Comparison of ENCODE assay signal across 8 mouse cellular contexts in the genomic region with DNA sequence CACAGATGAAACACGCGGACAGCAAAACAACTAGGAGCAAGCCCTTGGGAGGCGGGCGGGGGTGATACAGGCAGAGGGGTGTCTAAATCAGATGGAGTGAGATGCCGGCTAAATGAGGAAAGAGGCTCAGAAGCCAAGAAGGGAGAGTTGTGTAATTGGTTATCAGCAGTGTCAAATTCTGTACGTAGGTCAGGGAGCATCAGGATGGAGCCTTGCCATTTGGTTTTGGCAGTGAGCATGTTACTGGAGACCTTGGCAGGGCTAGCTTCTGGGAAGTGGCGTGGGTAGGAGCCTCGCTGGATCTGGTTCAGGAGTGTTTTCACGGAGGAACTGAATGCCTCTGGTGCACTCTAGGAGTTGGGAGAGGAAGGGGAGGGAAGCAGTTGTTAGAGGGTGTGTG. TPM values are rescaled to one million over a fixed set of nuclear protein-coding genes. Genes with fewer than 3 reads are reported as not detected.
DNase-seq lines count a peak whose midpoint lies in the region; ATAC-seq and TF ChIP-seq lines count a peak whose summit lies in the region.

No protein-coding gene starts in this region.

- WGBS in forebrain, embryonic 13.5 days, result 80% methylated on average over 9 of the region's 9 CpGs
- WGBS in forebrain, embryonic 11.5 days, result 88% methylated on average over 9 of the region's 9 CpGs
- 61% methylated on average over 9 of the region's 9 CpGs for WGBS in lung, embryonic 16.5 days
- 75% methylated on average over 9 of the region's 9 CpGs for WGBS in intestine, postnatal 0 days

- no peak overlapping the region for H3K9ac ChIP-seq in forebrain, embryonic 13.5 days
- H3K9ac ChIP-seq in forebrain, embryonic 11.5 days (ENCODE audit: low read length), result no peak overlapping the region
- no peak overlapping the region for H3K9ac ChIP-seq in lung, embryonic 16.5 days (ENCODE audit: low read length)
- no peak overlapping the region for H3K9ac ChIP-seq in intestine, postnatal 0 days (ENCODE audit: low read depth, low read length)

- DNase-seq in forebrain, embryonic 11.5 days (ENCODE audit: low spot score), result no peak
- peak; percentile 5 to 7 for DNase-seq in spleen, adult 18-20 months
- DNase-seq in spleen, postnatal 10 days (ENCODE audit: low spot score in 2 of 2), result no peak
- DNase-seq in heart, adult 8-10 months (ENCODE audit: low spot score), result peak; percentile 72
- no peak for DNase-seq in embryo, embryonic 9.5 days (ENCODE audit: extremely low spot score)

- H3K36me3 ChIP-seq in forebrain, embryonic 13.5 days (ENCODE audit: poor library complexity, severe bottlenecking), result no peaks in the 10 kb centered on the region
- H3K36me3 ChIP-seq in forebrain, embryonic 11.5 days (ENCODE audit: control insufficient read depth, insufficient read depth, low read length), result no peaks in the 10 kb centered on the region
- no peaks in the 10 kb centered on the region for H3K36me3 ChIP-seq in lung, embryonic 16.5 days (ENCODE audit: control insufficient read depth, insufficient read depth, low read length)
- H3K36me3 ChIP-seq in intestine, postnatal 0 days (ENCODE audit: control insufficient read depth, insufficient read depth), result no peaks in the 10 kb centered on the region

- H3K4me3 ChIP-seq in forebrain, embryonic 13.5 days, result no peak overlapping the region
- no peak overlapping the region for H3K4me3 ChIP-seq in forebrain, embryonic 11.5 days (ENCODE audit: low read depth, low read length)
- H3K4me3 ChIP-seq in lung, embryonic 16.5 days (ENCODE audit: low read length), result no peak overlapping the region
- H3K4me3 ChIP-seq in intestine, postnatal 0 days (ENCODE audit: low read depth, low read length), result no peak overlapping the region

- H3K9me3 ChIP-seq in forebrain, embryonic 13.5 days (replicated peaks), result no peaks in the 10 kb centered on the region
- H3K9me3 ChIP-seq in forebrain, embryonic 11.5 days (ENCODE audit: control insufficient read depth, low read length), result no peaks in the 10 kb centered on the region
- H3K9me3 ChIP-seq in lung, embryonic 16.5 days (ENCODE audit: control insufficient read depth, low read length), result no peaks in the 10 kb centered on the region
- no peaks in the 10 kb centered on the region for H3K9me3 ChIP-seq in intestine, postnatal 0 days (ENCODE audit: control insufficient read depth)

- no peak for TF ChIP-seq CTCF in intestine, postnatal 0 days (IDR thresholded peaks at IDR 0.05; ENCODE audit: low read depth)

- H3K27ac ChIP-seq in forebrain, embryonic 13.5 days, result no peak overlapping the region
- no peak overlapping the region for H3K27ac ChIP-seq in forebrain, embryonic 11.5 days (ENCODE audit: low read depth, low read length)
- no peak overlapping the region for H3K27ac ChIP-seq in lung, embryonic 16.5 days (ENCODE audit: low read length)
- H3K27ac ChIP-seq in intestine, postnatal 0 days (ENCODE audit: low read depth, low read length), result no peak overlapping the region

- no peaks in the 10 kb centered on the region for H3K27me3 ChIP-seq in forebrain, embryonic 13.5 days
- no peaks in the 10 kb centered on the region for H3K27me3 ChIP-seq in forebrain, embryonic 11.5 days (ENCODE audit: control insufficient read depth, insufficient read depth, low read length)
- H3K27me3 ChIP-seq in lung, embryonic 16.5 days (ENCODE audit: control insufficient read depth, insufficient read depth, low read depth, low read length), result no peaks in the 10 kb centered on the region
- no peaks in the 10 kb centered on the region for H3K27me3 ChIP-seq in intestine, postnatal 0 days (replicated peaks; ENCODE audit: control insufficient read depth, insufficient read depth, low read length)

- ATAC-seq in forebrain, embryonic 13.5 days, result peak; percentile 27; the same call in 1 of the 2 replicates
- ATAC-seq in forebrain, embryonic 11.5 days (replicated peaks; ENCODE audit: low FRiP score), result no peak
- peak; percentile 81 for ATAC-seq in lung, embryonic 16.5 days (ENCODE audit: low read depth)
- ATAC-seq in intestine, postnatal 0 days, result no peak

- no peaks in the 10 kb centered on the region for H3K4me1 ChIP-seq in forebrain, embryonic 13.5 days
- H3K4me1 ChIP-seq in forebrain, embryonic 11.5 days (replicated peaks; ENCODE audit: control insufficient read depth, insufficient read depth, low read length), result no peaks in the 10 kb centered on the region
- H3K4me1 ChIP-seq in lung, embryonic 16.5 days (replicated peaks; ENCODE audit: control insufficient read depth, insufficient read depth, low read length), result 0 out of 2 replicates have a peak, but pooled peaks cover 3% of the 10 kb centered on the region
- no peaks in the 10 kb centered on the region for H3K4me1 ChIP-seq in intestine, postnatal 0 days (replicated peaks; ENCODE audit: control insufficient read depth, insufficient read depth, low read length)

- H3K4me2 ChIP-seq in forebrain, embryonic 13.5 days, result no peak overlapping the region
- H3K4me2 ChIP-seq in forebrain, embryonic 11.5 days (ENCODE audit: low read depth, low read length, severe bottlenecking), result no peak overlapping the region
- H3K4me2 ChIP-seq in lung, embryonic 16.5 days (ENCODE audit: low read depth, low read length), result no peak overlapping the region
- H3K4me2 ChIP-seq in intestine, postnatal 0 days (replicated peaks; ENCODE audit: low read depth), result no peak overlapping the region

RNA-seq across cellular contexts. Expression of a gene that starts 58.7 kb away (rescaled TPM):
- polyA plus RNA-seq in forebrain, embryonic 13.5 days (2015; fragmentation: Nextera tagmentation; extraction: Ambion mirVana), result 23.3 and 25.3 TPM in 2 replicates
- 29.4 and 30.6 TPM in 2 replicates for polyA plus RNA-seq in forebrain, embryonic 11.5 days (2014; fragmentation: Nextera tagmentation; extraction: Ambion mirVana)
- 10 to 100 TPM; 20.7 to 25.8 (median 24.1) TPM for total RNA-seq in heart, adult 8-10 months (2022)
- polyA plus RNA-seq in lung, embryonic 16.5 days (2015; fragmentation: Nextera tagmentation; extraction: Ambion mirVana), result 44.3 and 45.4 TPM in 2 replicates
- polyA plus RNA-seq in intestine, postnatal 0 days (2015; fragmentation: Nextera tagmentation; extraction: Ambion mirVana), result 27.8 and 31.1 TPM in 2 replicates

Comparison
In these comparisons a context has a peak if more than half of its experiments do, and no peak if none do; other contexts are left out.
1. ATAC-seq: peak in forebrain, embryonic 13.5 days (single experiment) and lung, embryonic 16.5 days (single experiment); none in forebrain, embryonic 11.5 days (single experiment) and intestine, postnatal 0 days (single experiment).
2. DNase-seq: peak in spleen, adult 18-20 months (2 of 2) and heart, adult 8-10 months (single experiment); none in forebrain, embryonic 11.5 days (single experiment), spleen, postnatal 10 days (0 of 2) and embryo, embryonic 9.5 days (single experiment).